Mouse (Mus musculus) heart, embryonic 10.5 days (tissue): Measurements from ENCODE around the gene Eva1a. TPM values are rescaled to one million over a fixed set of nuclear protein-coding genes. Genes with fewer than 3 reads are reported as not detected.

ENCODE experiments used
- DNase-seq: peaks from one replicate; pipeline ENCODE4 v3.0.0-alpha.2; 2017; ENCODE audit warnings: low spot score
- H3K27ac ChIP-seq: fragments of 300-500 bp; sonication (generic); 2 replicates; pipeline ENCODE4 v1.5.1; 2016; ENCODE audit warnings: mild to moderate bottlenecking
- H3K27me3 ChIP-seq: fragments of 300-500 bp; sonication (generic); 2 replicates; pipeline ENCODE4 v1.6.1; 2016; ENCODE audit warnings: mild to moderate bottlenecking; ENCODE audit not compliant: poor library complexity, insufficient read depth, severe bottlenecking
- H3K36me3 ChIP-seq: fragments of 300-500 bp; sonication (generic); 2 replicates; pipeline ENCODE4 v1.6.1; 2016; ENCODE audit warnings: mild to moderate bottlenecking, moderate library complexity
- H3K4me1 ChIP-seq: fragments of 300-500 bp; sonication (generic); 2 replicates; pipeline ENCODE4 v1.6.1; 2016; ENCODE audit warnings: mild to moderate bottlenecking
- H3K4me3 ChIP-seq: fragments of 300-500 bp; sonication (generic); 2 replicates; pipeline ENCODE4 v1.5.1; 2016; ENCODE audit warnings: mild to moderate bottlenecking, moderate library complexity
- H3K9me3 ChIP-seq: fragments of 300-500 bp; sonication (generic); 2 replicates; pipeline ENCODE4 v1.6.1; 2016; ENCODE audit warnings: mild to moderate bottlenecking, moderate library complexity
- WGBS: fragments of 180-500 bp; shearing (Covaris S2); methylation state at CpG from one replicate; pipeline ENCODE4 v1.1.7; 2016; 5-methylcytosine and 5-hydroxymethylcytosine counted together
- polyA plus RNA-seq: library from polyadenylated mRNA; unstranded; fragments of >200 nt; fragmentation: Nextera tagmentation; extraction: Ambion mirVana; gene quantifications from 2 replicates; pipeline ENCODE4 v1.2.1, GENCODE M21; 2016

Gene Eva1a
- 3.7 and 5.8 TPM in 2 replicates for polyA plus RNA-seq

DNA sequence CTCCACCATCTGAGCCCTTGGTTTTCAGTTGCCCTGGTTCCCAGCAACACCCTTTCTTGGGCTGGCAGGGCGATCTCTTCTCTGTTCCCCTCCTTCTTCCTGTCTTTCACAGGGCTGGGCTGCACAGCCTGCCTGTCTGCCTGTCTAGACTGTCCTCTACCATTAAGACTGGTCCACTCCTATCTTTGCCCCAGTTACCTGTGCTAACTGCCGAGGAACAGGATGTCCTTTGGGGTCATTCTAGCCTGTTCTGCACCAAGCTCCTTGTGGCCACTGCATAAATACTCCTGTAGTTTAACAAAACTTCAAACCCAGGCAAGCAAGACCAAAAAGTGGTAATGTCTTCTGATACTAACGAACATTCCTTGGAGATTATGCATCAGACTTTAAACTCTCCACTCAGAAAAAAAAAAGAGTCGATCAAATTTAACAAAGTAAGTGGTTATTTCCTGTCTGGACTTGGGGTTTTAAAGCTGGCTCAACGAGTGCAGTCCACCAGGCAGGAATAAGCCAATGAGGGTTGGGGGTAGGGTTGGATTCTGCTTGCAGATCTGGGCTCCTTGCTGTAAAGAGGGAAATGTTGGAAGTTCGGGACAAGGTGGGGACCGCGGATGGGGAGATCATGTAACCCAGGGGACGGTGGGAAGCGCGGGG is at the start of gene Eva1a:
Gene Eva1a (plus strand): TSS at position 210 of the 654 bp plus-strand sequence.
- peak within 1 kb of the TSS; percentile 82 for H3K27ac ChIP-seq
- peaks cover 56% of the 10 kb centered on the region for H3K27me3 ChIP-seq
- WGBS: 10% methylated on average over 11 of the region's 11 CpGs

DNA sequence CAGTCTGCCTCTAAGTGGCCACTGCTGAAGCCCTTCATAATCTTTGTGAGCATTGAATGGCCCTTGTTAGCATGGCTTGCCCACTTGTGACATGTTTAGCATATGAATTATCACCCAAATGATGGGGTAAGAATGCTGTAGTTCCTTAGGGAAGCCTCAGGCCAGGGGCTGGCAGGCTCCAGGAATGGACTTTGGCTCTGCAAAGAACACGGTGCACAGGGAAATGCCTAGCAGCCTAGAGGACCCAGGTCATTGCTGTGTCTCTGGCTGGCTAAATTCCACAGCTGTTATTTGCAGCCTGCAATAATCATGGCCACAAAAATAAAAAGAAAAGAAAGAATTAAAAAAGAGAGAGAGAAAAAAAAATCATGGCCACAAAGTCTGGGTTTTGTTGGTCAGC is 28.5 kb upstream of the Eva1a start:
- 76% methylated on average over 1 of the region's 1 CpGs for WGBS
- H3K9me3 ChIP-seq: no peaks in the 10 kb centered on the region
- H3K4me1 ChIP-seq: no peaks in the 10 kb centered on the region
- H3K27me3 ChIP-seq: no peaks in the 10 kb centered on the region
- H3K36me3 ChIP-seq: no peaks in the 10 kb centered on the region
- no peak overlapping the region for H3K27ac ChIP-seq
- no peak for DNase-seq
- no peak overlapping the region for H3K4me3 ChIP-seq

More for the DNA sequence above, at the start of gene Eva1a:
- no peaks in the 10 kb centered on the region for H3K9me3 ChIP-seq
- DNase-seq: no peak
- H3K36me3 ChIP-seq: no peaks in the 10 kb centered on the region
- H3K4me3 ChIP-seq: peak within 1 kb of the TSS; percentile 74
- peaks cover 34% of the 10 kb centered on the region for H3K4me1 ChIP-seq

DNA sequence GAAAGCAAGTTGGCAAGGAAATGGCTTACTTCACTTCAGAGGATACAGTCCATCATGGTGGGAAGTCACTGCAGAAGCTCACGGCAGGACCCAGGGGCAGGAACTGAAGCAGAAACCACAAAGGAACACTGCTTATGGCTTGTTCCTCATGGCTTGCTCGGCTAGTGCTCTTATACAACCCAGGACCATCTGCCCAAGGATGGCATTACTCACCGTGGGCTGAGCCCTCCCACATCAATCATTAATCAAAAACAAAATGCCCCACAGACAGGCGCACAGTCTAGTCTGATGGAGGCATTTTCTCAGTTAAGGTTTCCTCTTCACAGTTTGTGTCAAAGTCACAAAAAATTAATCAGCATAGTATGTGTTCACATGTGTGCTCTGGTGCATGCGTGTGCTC is 19.8 kb upstream of the Eva1a start:
- no peaks in the 10 kb centered on the region for H3K4me1 ChIP-seq
- no peaks in the 10 kb centered on the region for H3K9me3 ChIP-seq
- H3K27me3 ChIP-seq: no peaks in the 10 kb centered on the region
- no peak overlapping the region for H3K4me3 ChIP-seq
- no peak for DNase-seq
- no peaks in the 10 kb centered on the region for H3K36me3 ChIP-seq
- H3K27ac ChIP-seq: no peak overlapping the region
- WGBS: 86% methylated on average over 5 of the region's 5 CpGs

DNA sequence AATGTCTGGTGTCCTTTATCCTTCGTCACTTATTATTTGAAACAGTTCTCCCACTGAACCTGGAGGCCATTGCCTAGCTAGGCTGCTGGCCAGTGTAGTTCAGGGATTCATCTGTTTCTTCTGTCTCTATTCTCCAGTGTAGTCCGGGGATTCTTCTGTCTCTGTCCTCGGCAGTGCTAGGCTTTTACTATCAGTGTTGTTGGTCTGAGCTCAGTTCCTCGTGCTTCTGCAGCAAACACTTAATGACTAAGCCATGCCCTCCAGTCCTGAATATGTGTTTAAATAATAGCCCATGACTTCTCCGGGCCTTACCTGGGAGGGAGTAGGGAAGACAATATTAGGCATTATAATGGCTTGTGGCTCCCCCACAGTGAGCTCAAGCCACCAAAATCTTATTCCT is 19.3 kb upstream of the Eva1a start:
- no peaks in the 10 kb centered on the region for H3K36me3 ChIP-seq
- no peaks in the 10 kb centered on the region for H3K9me3 ChIP-seq
- H3K27me3 ChIP-seq: no peaks in the 10 kb centered on the region
- no peak for DNase-seq
- 84% methylated on average over 5 of the region's 5 CpGs for WGBS
- no peak overlapping the region for H3K4me3 ChIP-seq
- H3K27ac ChIP-seq: no peak overlapping the region
- no peaks in the 10 kb centered on the region for H3K4me1 ChIP-seq

DNA sequence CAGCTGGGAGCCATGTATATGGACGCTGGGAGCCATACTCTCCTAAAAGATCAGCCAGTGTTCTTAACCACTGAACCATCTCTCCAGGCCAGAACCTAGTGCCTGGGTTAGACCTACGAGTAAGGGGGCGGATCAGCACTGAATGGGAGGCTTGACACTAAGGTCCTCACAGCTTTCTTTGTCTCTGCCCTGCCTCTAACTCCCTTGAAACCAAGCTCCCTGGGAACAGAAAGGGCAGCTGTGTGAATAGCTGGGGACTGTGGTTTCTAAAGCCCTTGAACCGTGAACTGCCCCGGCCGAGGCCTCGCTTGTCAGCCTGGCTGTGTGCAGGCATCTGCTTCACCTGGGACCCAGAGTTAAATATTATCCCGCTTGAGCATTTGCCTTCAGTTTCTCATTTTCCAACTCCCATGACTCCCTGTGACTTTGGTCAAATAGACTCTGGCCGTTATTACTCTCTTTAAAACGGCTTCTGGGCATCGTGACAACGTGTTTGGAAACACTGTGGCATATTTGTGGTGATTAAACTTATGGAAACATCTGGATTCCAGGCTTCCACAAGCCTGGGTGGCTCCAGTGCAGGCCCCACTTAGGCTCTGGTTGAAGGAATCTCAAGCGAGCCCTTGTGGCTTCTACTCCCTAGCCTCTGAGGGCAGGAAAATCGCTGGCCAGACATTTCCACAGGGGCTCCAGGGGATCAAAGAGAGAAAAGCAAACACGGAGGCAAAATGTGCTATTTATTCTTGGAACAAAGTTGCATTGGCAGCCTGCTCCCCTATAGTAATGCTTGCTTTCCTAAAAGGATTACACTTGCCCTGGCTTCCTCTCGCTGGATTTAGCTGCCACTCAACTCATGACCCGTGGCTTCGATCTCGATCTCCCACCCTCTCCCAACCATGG is 11.0 kb upstream of the Eva1a start:
- no peaks in the 10 kb centered on the region for H3K27me3 ChIP-seq
- no peaks in the 10 kb centered on the region for H3K4me1 ChIP-seq
- H3K4me3 ChIP-seq: no peak overlapping the region
- H3K9me3 ChIP-seq: no peaks in the 10 kb centered on the region
- H3K27ac ChIP-seq: no peak overlapping the region
- no peaks in the 10 kb centered on the region for H3K36me3 ChIP-seq
- WGBS: 66% methylated on average over 19 of the region's 19 CpGs
- no peak for DNase-seq

DNA sequence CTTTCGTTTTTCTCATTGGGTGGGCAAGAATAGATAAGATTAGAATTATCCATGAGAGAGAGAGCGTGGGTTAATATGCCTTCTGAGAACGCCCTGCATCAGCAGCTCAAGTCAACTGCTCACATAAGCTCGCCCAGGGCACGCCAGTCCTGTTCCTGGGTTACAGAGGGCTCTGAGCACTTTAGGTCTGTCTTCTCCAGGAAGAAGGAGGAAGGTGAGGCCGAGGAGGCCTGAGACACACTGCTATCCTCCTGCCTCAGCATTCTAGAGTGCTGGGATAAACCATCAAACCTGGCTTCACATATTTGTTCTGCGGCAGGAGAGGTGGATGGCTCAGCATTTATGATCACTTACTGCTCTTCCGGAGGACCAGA is 10.3 kb upstream of the Eva1a start:
- H3K27ac ChIP-seq: no peak overlapping the region
- no peaks in the 10 kb centered on the region for H3K4me1 ChIP-seq
- no peaks in the 10 kb centered on the region for H3K27me3 ChIP-seq
- 75% methylated on average over 8 of the region's 8 CpGs for WGBS
- H3K9me3 ChIP-seq: no peaks in the 10 kb centered on the region
- DNase-seq: no peak
- H3K4me3 ChIP-seq: no peak overlapping the region
- no peaks in the 10 kb centered on the region for H3K36me3 ChIP-seq

DNA sequence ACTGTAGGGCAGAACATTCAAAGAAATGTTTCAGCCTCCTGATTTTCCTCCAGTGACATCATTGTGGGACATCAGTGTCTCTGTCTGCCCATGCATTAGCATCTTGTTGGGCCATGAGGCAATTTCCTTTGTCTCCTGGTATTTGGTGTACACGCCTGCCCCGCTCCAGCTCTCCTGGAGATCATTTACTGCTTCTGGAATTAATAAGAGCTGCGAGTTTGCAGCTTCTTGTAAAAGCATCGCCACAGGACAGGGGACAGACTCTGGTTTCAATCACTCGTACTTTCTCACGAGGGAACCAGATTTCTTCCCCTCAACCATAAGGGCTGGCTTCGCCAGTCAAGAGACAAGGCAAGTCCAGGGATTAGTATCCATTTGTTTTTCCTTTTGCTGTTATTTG is 3.6 kb upstream of the Eva1a start:
- Histone ChIP-seq H3K36me3 (no peaks in the 10 kb centered on the region), H3K9me3 (no peaks in the 10 kb centered on the region), H3K27me3 (peaks cover 26% of the 10 kb centered on the region; the same call in 1 of the 2 replicates), H3K4me1 (peaks cover 19% of the 10 kb centered on the region), H3K4me3 (no peak overlapping the region), H3K27ac (no peak overlapping the region)
- 69% methylated on average over 7 of the region's 7 CpGs for WGBS
- no peak for DNase-seq

DNA sequence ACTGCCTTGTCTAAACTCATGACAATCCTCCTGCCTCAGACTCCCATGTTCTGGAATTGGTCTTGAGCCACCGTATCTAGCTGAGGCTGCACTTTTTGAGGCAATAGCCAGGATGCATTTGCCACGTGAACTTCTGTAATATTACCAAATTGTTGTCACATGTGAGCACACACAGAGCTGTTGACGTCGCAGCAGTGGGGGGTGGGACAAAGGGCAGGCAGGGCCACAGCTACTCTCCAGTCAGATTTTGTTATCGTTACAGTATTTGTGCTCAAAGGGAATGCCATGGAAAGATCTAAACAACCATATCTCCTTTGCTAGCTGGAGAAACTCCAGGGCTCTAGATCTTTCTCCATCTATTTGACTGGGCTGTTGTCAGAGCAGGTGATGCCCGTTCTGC is 1.6 kb upstream of the Eva1a start:
- Histone ChIP-seq H3K4me1 (peaks cover 27% of the 10 kb centered on the region), H3K27me3 (peaks cover 38% of the 10 kb centered on the region), H3K9me3 (no peaks in the 10 kb centered on the region), H3K4me3 (no peak overlapping the region), H3K27ac (no peak overlapping the region), H3K36me3 (no peaks in the 10 kb centered on the region)
- 73% methylated on average over 6 of the region's 6 CpGs for WGBS
- DNase-seq: no peak

DNA sequence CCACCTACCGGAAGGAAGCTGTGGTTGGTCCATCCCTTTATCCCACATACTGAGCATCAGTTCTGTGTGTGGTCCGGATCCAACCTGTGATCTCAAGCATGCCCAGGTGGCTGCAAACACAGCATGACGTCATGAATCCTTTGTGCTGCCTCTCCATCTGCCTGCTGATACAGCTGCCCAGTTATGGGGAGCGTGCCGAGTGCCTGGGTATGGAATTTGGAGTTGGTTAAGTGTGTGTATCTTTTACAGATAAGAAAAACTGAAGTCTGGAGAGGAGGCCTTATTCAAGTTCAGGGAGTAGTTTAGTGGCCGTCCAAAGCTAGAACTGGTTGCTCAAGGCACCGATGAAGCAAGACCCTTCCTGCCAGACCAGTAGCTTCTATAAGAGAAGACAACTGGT is 875 bp upstream of the Eva1a start:
- Histone ChIP-seq H3K9me3 (no peaks in the 10 kb centered on the region), H3K4me1 (peaks cover 27% of the 10 kb centered on the region), H3K27ac (no peak overlapping the region), H3K36me3 (no peaks in the 10 kb centered on the region), H3K4me3 (no peak overlapping the region), H3K27me3 (peaks cover 46% of the 10 kb centered on the region)
- 47% methylated on average over 7 of the region's 7 CpGs for WGBS
- no peak for DNase-seq

DNA sequence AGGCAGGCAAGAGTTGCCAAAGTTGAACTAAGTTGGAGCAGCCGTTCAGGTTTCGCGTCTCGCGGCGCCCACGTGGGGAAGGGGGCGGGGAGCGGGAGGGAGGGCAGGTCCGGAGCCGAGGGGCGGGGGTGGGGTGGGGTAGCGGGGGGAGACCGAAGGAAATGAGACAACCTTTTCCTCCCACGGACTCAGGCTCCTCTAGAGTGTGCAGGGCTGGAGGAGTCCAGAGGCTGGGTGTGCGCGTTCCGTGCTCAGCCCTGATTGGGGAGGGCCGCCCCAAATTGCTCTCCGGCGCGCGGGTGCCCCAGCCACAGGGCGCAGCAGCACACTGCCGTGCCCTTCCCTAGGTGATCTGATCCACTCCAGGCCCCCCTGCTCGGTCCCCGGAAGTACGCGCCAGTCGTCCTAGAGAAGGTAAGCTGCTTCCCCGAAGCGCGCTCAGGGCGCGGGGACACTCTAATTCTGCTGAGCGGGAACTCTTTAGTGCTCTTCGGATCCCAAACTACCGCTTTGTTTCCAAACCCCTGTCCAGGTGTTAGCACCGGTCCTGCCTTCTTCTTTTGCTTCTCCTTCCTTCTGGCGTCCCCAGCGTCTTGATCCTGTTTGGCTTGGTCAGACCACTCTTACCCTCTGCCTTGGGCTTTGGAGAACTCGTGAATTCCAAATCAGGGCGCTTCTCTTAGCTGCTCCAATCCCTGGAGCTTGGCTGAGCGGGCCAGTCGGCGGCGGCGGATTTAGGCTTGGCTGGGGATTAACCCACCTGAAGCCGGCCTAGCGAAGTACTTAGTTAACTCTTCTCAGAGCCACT is 849 bp downstream of the Eva1a start:
- Histone ChIP-seq H3K9me3 (no peaks in the 10 kb centered on the region), H3K4me3 (peak overlapping the region; percentile 74), H3K27ac (peak overlapping the region; percentile 82), H3K4me1 (peaks cover 41% of the 10 kb centered on the region), H3K27me3 (peaks cover 56% of the 10 kb centered on the region), H3K36me3 (no peaks in the 10 kb centered on the region)
- no peak for DNase-seq
- 1% methylated on average over 44 of the region's 50 CpGs for WGBS

DNA sequence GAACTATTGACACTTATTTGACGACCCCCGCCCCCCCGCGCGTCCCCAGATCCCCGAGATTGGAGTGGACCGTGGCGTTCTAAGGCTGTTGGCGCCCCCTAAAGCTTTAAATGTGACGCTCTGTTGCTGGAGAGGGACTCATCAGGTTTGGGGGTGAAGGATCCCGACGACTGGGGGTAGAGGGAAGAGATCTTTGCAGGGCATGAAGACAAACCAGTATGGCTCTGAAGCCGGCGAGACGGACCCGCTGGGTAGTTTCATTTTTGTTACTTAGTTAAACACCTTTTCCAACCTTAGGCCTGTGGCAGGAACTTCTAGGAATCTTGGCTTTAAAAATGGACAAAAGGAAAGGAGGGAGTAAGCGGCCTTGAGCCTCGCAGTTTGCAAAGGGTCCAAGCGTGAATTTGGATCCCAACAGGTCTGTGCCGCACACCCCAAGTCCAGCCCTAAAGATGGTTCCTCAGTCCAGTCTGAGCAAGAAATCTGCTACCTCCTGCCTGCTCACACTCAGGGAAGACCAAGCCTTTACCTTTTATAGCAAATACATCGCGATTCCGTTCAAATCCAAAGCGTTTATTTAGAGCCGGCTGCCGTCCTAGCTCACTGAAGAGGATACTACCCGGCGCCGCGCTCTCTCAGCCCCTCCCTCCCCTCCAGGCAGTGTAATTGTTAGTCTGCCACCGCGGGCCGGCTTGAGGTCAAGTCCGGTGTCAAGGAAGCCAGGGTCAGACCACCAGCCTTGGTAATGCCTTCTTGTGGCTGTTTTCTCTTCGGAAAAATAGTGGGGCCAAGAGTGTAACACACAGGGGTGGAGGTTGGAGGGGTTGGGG is 1.7 kb downstream of the Eva1a start:
- peak overlapping the region; percentile 82 for H3K27ac ChIP-seq
- no peaks in the 10 kb centered on the region for H3K9me3 ChIP-seq
- H3K36me3 ChIP-seq: no peaks in the 10 kb centered on the region
- DNase-seq: no peak
- peak overlapping the region; percentile 74 for H3K4me3 ChIP-seq
- WGBS: under 1% methylated on average over 35 of the region's 35 CpGs
- peaks cover 47% of the 10 kb centered on the region for H3K4me1 ChIP-seq
- H3K27me3 ChIP-seq: peaks cover 56% of the 10 kb centered on the region

DNA sequence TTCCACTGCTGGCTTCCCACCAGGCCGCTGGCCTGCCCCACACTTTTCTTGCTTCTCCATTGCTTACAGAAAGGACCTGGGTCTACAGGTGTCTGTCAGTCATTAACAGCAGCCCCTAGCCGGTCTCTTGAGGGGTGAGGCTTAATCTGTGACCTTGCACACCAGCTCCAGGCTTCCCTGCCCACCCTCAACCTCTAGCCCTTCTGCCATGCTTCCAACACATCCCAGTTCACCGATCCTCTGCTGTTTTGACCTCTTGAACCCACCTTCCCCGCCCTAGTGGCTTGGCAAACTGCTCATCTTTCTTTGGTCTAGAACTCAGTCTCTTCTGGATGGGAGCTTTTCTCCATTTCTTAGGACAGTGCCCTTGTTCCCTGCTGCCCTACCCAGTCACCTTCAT is 2.8 kb downstream of the Eva1a start:
- Histone ChIP-seq H3K27me3 (peaks cover 62% of the 10 kb centered on the region), H3K4me3 (no peak overlapping the region)

More for the DNA sequence above, 2.8 kb downstream of the Eva1a start:
- 45% methylated on average over 4 of the region's 4 CpGs for WGBS
- Histone ChIP-seq H3K9me3 (no peaks in the 10 kb centered on the region), H3K4me1 (peaks cover 47% of the 10 kb centered on the region), H3K36me3 (no peaks in the 10 kb centered on the region), H3K27ac (no peak overlapping the region)
- no peak for DNase-seq
